Mouse (Mus musculus): Measurements from ENCODE around the gene Col4a5.

Col4a5 gene

GRCm38 (mm10) chrX:141475110-141475509 lies at the start of gene Col4a5:
Col4a5 (plus strand) TSS chrX:141475385.
- peak; percentile 82 for DNase-seq

GRCm38 (mm10) chrX:141436780-141437179 lies 38.4 kb upstream of the Col4a5 start:
- no peak for DNase-seq

GRCm38 (mm10) chrX:141439423-141439822 lies 35.8 kb upstream of the Col4a5 start:
- no peak for DNase-seq

- DNase-seq: no peak
Observed at GRCm38 (mm10) chrX:141447936-141448335, 27.2 kb upstream of the Col4a5 start.

GRCm38 (mm10) chrX:141473470-141474302 lies 1.5 kb upstream of the Col4a5 start, which contains the start of gene Col4a6:
Col4a6 (minus strand) TSS chrX:141474076.
- peak; percentile 22 for DNase-seq

GRCm38 (mm10) chrX:141475566-141476327 lies 562 bp downstream of the Col4a5 start:
- DNase-seq: peak; percentile 21

- DNase-seq: no peak
Observed at GRCm38 (mm10) chrX:141494545-141494944, 19.4 kb downstream of the Col4a5 start.

GRCm38 (mm10) chrX:141503125-141503524 lies 27.9 kb downstream of the Col4a5 start:
- no peak for DNase-seq

- DNase-seq: no peak
Observed at GRCm38 (mm10) chrX:141533447-141533846, 58.3 kb downstream of the Col4a5 start.

GRCm38 (mm10) chrX:141547471-141547870 lies 72.3 kb downstream of the Col4a5 start:
- DNase-seq: no peak

GRCm38 (mm10) chrX:141590242-141590641 lies 115.1 kb downstream of the Col4a5 start:
- peak; percentile 12 for DNase-seq

GRCm38 (mm10) chrX:141721725-141722124 lies 246.5 kb downstream of the Col4a5 start:
- DNase-seq: peak; percentile 26

GRCm38 (mm10) chrX:141723936-141724335 lies 248.8 kb downstream of the Col4a5 start:
- DNase-seq: peak; percentile 25

- peak; percentile 15 for DNase-seq
Observed at GRCm38 (mm10) chrX:141724391-141724891, 249.3 kb downstream of the Col4a5 start.

GRCm38 (mm10) chrX:141724937-141725918 lies 250.0 kb downstream of the Col4a5 start, which contains the start of gene Irs4:
Irs4 (minus strand) TSS chrX:141725263.
- DNase-seq: peak; percentile 8

- no peak for DNase-seq
Observed at GRCm38 (mm10) chrX:141729570-141729969, 254.4 kb downstream of the Col4a5 start.
